Mouse (Mus musculus) thymus, postnatal 14 days (tissue): ENCODE results near the gene St6gal1.
A peak's percentile ranks its signal among the peaks of the same experiment; 100 is the strongest.

Experiments used
- DNase-seq: peaks from one replicate; pipeline ENCODE4 v3.0.0; 2021

St6gal1 gene

DNA sequence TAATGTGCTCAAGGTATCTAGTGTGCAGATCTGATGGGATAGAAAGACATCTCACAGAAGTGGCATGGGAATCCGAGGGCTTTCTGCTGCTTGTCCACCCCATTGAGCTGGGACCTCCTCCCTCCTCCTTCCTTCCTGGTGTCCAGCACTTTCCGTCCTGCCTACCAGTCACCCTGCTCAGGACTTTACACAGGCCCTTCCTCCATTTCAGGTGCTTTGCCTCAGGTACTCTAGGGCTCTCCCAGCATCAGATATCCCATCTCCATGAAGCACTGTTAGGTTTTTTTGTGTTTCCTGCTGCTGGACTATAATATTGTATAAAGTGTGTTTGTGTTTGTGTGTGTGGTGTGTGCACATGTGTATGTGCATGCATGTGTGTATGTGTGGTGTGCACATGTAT is 51.1 kb downstream of the St6gal1 start:
- no peak for DNase-seq

DNA sequence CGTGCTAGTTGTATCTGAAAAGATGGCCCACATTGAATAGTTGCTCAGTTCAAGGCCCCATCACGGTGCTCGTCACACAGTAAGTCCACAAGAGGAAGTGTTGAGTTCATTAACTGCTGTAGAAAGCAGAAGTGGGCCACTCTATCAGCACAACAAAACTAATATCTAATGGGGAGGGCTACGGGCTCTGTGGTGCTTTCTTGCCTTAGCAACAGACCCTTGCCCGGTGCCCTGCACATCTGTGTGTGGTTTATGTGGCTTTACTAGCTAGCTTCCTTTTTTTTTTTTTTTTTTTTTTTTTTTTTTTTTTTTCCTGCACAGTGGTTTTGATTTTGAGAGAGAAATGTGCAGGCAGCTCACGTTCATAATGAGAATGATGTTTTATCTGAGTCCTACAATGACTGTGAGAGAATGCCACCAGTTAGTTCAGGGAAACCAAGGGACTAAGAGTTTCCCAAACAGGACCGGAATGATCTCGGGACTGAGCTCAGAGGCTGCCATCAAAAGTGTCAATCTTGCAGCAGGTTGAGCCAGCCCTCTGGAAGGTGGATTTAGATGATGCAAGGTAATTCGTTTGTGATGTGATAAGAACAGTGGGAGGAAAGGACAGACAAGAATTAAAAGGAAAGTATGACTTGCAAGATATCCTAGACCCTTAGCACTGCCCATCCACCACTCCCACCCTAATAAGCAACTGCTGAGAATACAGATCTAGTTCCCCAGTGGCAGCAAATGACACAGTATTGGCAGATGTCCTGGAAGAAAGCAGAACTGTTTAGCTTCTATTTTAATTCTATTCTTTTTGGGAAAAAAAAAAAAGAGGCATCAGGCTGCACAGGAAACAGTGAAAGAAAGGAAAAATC is 55.6 kb downstream of the St6gal1 start:
- DNase-seq: peak; percentile 74

DNA sequence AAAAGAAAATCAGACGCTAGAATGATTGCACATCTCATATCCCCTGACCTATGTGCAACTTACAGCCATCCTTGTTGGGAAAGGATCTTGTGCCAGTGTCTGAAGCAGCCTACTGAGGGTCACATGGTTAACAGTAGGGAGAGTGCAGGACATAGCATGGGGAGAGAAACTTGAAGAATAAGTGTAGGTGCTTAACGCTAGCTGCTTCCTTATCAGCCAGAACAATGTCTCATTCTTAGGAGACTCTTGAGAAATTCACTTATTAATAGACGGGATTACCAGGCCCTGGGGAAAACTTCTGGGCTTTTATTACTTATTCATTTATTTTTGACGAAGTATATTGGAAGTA is 56.2 kb downstream of the St6gal1 start:
- DNase-seq: no peak

DNA sequence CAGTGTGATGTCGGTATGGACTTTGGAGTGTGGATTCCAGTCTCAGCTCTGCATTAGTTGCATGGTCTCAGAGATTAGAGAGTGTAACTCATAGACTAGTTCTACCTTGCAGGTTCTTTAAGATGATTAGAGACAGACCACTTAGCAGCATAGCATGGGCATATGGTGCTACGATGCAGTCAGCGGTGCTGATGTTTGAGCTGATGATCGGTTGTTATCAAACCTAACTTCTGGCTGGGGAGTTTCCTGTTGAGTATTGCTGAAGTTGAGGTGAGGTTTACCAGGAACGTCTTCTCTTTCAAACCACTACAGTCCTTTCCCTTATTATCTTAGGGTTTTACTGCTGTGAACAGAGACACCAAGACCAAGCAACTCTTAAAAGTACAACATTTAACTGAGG is 57.7 kb downstream of the St6gal1 start:
- DNase-seq: no peak

DNA sequence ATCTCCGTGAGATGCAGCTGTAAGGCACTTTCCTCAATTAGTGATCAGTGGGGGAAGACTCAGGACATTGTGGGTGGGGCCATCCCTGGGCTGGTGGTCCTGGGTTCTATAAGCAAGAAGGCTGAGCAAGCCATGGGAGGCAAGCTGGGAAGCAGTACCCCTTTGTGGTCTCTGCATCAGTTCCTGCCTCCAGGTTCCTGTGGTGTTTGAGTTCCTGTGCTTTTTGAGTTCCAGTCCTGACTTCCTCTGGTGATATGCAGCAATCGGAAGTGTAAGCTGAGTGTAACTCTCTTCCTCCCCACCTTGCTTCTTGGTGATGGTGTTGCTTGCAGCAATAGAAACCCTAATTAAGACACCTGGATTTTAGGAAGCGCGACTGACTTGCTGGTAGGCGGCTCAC is 58.4 kb downstream of the St6gal1 start:
- DNase-seq: no peak

GRCm38 (mm10) chr16:23283677-23284076 is 59.1 kb downstream of the St6gal1 start:
- no peak for DNase-seq

GRCm38 (mm10) chr16:23284470-23285394 is 60.2 kb downstream of the St6gal1 start:
- peak; percentile 54 for DNase-seq

DNA sequence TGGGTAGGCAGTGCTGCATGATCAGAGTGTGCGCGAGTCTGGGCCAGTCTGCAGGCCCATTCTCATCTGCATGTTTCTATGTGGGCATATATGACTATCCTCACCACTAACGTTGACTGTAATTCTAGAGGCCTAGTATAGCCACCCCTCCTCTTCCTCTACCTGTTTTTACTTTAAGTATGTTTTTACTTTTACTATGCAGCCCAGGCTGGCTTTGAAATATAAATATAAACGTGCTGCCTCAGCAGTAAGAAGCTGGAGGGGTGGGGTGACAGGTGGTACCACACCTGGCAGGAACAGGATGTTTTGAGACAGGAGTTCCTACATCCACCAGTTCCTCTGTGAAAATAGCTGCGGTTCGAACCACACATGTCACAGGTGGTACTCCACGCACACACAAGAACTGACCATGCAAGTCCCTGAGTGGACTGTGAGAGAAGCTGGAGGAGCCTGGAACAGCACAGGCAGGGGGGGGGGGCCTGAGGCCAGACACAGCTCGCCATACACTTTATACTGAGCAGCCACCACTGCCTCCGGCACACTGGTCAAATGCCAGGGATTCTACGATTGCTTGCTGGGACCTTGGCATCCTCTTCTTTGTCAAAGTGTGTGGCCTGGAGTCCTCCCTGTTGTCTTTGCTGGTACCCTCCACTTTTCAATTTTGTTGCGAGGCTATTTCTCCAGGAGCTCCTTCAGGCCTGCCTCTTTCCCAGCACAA is 62.0 kb downstream of the St6gal1 start:
- DNase-seq: peak; percentile 81

DNA sequence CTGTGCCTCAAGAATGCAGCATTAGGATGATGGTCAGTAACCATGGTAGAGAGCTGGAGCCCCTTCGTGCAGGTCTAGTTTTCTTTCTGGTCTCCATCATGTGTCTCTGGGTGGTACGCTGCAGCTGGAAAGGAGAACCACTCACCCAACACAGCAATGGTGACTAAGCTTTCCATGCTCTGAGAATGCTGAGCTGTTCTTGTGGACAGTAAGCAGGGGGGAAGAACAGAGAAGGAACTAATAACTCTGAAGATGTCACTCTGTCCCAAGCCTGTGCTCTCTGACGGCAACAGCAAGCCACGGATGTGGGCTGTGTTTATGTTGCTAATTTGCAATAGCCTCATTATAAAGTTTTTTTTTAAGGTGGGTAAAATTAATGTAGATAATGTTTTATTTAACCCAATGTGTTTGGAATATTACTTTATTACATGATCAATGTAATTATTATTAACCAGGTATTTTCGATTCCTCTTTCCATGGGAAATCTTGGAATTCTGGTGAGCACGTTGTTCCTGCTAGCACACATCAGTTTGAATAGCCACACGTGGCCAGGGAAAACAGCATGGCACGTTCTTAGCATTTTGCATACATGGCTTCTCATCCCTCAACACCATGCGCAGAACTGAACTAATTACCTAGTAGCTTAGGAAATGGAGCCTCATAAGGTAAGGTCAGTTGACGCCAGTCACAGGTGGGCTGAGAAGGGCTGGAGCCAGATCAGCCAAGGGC is 62.9 kb downstream of the St6gal1 start:
- DNase-seq: no peak

GRCm38 (mm10) chr16:23288103-23288502 is 63.6 kb downstream of the St6gal1 start:
- DNase-seq: no peak

DNA sequence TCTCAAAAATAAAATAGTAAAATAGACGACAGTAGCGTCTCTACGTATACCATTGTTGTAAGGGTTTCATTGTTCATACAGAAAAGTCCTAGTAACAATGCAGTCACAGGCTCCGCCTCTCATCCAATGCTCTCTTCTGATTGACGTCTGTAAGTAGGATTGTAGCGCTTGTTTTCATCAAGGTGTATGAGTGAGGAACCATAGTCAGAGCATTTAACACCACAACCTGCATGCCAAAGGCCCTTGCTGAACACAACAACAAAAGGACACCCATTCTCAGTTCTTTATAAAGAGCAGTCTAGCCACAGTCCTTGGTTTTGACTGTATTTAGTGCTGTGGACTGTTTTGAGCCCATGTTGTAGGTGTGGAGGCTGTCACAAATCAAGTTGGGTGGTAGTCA is 64.9 kb downstream of the St6gal1 start:
- DNase-seq: no peak

- DNase-seq: no peak
Observed at GRCm38 (mm10) chr16:23290171-23290570, 65.6 kb downstream of the St6gal1 start.

DNA sequence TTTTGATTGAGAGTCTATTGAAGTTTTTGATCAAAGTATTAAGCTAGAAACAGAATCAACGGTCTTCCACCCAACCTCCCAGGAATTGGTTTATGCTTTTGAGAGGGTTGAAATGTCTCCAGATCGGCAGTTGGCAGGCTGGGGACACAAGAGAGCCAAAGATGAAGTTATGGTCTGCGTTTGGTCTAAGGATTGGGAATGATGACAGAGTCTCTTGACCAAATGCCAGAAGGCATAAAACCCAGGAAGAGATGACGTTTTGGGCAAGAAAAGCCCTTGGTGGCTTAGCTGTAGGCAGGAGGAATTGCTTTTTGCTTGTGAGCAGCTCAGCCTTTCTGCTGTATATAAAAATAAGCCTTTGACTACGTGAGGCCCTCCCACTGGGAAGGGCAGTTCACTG is 67.0 kb downstream of the St6gal1 start:
- no peak for DNase-seq

DNA sequence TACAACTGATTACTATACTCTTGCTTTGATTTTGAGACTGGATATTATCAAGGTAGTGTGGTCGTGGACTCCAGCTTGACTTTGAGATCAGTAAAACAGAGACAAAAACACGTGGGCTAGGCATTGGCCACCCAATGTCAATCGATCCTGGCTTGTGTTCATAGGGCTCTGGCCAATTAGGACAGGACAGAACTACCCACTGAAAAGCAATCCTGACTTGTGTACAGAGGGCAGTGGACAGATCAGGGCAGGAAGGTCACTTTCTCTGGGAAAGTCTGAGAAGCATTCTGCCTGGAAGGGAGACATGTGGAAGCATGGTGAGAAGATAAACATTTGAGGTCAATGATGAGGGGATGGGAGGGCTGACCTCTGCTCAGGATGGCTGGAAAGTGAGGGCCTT is 69.7 kb downstream of the St6gal1 start:
- DNase-seq: no peak

DNA sequence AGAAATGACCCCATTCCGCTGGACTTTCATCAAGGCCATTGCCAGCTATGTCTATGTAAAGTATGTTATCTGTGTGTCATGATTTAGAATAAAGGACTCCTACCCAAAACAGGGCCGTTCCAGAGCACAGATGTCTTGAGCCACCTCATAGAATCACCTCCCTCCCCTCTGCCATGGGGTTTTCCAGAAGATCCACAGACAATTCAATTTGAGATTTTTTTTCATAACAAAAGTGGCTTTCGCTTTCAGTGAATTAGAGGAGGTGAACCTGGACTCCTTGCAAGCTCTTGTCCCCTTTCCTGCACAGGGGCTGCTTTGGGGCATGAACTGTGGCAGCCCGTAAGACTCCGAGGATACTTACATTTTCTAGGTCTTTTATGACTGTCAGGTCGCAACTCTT is 70.2 kb downstream of the St6gal1 start:
- no peak for DNase-seq

DNA sequence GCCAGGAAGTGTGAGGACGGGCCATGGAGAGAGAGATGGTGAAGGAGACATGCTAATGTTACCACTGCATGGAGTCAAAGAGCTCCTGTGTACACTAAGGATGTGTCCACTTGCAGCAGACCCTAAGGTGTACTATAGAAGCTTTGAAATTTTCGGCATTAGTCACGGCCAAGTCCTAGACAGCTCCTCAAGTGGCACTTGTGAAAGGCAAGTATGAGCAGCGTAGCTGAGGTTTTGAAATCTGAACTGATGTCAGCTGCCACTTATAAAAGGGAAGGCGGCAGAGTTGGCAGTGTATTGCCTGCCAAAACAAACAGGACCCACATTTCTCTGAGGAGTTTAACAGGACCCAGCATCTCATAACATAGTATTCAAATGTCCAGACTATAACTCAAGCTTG is 71.2 kb downstream of the St6gal1 start:
- no peak for DNase-seq

DNA sequence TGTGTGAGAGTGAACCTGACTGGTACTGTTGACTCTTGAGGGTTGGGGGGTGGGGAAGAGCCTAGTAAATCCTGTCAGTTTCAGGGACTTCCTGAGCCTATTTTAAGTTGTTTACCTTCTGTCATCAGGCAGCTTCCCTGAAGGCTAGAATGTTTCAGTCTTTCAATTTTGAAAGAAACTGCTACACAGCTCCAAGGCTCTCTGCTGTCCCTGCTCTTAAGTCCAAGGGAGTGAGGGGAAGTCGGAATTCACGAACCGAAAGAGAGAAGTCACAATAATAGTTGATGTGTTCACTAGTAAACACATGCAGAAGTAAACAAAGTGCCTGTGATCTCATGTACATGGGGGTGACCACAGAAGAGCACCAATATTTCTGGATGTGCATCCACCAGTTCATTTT is 72.2 kb downstream of the St6gal1 start:
- no peak for DNase-seq

GRCm38 (mm10) chr16:23298441-23298840 is 73.9 kb downstream of the St6gal1 start:
- DNase-seq: no peak

DNA sequence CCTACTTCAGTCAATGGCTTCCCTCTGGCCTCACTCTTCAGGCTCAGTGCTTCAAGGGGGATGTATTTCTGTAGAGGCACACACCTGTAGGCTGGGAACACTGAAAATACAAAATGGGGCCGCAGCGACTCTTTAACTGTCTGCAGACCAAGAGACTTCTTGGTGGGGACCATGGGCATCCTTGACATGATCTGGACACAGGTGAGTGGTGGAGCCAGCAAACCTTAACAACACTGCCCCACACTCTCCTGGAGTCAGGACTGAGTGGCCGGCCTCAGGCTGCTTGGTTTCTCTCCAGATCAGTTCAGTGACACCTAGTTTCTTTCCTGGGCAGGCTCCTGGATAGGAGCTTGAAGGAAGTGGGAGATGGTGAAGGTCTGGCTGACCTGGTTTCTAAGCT is 74.4 kb downstream of the St6gal1 start:
- no peak for DNase-seq

DNA sequence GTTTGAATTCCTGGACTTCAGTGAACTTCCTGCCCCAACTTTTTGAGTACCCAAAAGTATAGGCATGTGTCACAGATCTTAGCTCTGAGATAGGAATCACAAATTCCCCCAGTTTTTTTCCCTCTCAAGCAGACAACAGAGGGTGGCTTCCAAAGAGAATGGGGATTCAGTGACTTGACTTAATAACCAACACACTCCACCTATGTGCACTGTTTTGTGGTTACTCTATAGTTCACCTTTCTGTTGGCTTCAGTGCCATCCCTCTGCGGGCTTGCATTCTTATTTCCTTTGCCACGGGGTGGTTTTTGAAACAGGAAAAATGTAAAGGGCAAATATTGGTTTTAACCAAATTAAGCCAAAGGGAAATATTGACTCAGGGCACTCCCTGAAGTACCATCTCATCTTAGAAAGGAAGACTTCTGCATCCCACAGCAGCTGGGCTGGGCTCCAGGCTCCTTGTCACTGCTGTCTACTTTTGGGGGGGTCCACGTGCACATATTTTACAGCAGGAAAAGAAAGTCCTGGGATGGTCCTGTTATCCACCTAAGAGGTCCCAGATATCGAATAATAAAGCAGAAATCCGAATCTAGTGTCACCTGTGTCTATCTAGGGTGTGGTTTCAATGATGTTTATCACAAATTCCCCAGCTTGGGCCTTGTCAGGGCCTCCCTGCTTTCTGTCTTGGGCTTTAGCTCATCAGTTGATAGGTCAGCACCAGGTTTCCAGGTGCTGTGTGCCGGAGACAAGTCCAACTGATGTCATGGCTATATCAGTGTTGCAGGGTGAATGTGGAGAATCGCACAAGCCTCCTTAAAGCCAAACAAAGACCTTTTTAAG is 75.6 kb downstream of the St6gal1 start:
- DNase-seq: no peak

DNA sequence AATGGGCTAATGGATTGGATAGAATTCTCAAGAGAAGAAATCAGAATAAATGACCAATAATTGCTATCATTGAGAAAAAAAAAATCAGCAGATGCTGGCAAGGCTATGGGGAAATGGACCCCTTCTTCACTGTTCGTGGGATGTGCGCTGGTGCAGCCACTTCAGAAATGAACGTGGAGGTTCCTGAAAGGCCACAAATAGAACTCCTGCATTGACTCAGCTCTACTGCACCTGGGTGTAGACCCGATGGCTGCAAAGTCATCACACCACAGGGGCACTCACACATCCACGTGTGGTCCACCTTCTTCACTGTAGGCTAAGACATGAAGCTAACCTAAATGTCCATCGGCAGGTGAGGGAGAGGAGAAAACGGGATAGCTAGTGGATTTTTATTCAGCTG is 77.2 kb downstream of the St6gal1 start:
- no peak for DNase-seq
